Mouse (Mus musculus) MEL (cell line): ENCODE results near the gene Rgs13.
A peak's percentile ranks its signal among the peaks of the same experiment; 100 is the strongest.

ENCODE experiments used
- CHD1 ChIP-seq: IDR thresholded peaks from 2 replicates; pipeline ENCODE4 v1.6.1; 2012; ENCODE audit warnings: low read depth, mild to moderate bottlenecking, inconsistent platforms, low read length, improper control_type of control experiment
- CHD2 ChIP-seq: IDR thresholded peaks from 2 replicates; pipeline ENCODE4 v1.6.1; 2011; ENCODE audit warnings: low read length, improper control_type of control experiment
- CTCF ChIP-seq, 3 experiments: IDR thresholded peaks in 2 of 3; conservative IDR thresholded peaks in 1 of 3; 2 replicates each; pipeline ENCODE4 v1.5.1; 2011 to 2012; ENCODE audit warnings: low read length in 3 of 3, low read depth in 2 of 3, mild to moderate bottlenecking in 2 of 3, improper control_type of control experiment in 1 of 3, inconsistent platforms in 1 of 3, mixed read lengths in 1 of 3, moderate library complexity in 1 of 3; ENCODE audit not compliant: control insufficient read depth in 1 of 3, insufficient read depth in 1 of 3, poor library complexity in 1 of 3, severe bottlenecking in 1 of 3
- E2F4 ChIP-seq: IDR thresholded peaks from 2 replicates; pipeline ENCODE4 v1.6.1; 2011; ENCODE audit warnings: low read depth, low read length, improper control_type of control experiment, borderline replicate concordance
- GATA1 ChIP-seq: IDR thresholded peaks from 2 replicates; pipeline ENCODE4 v1.6.1; 2011; ENCODE audit warnings: low read depth, low read length, improper control_type of control experiment
- MEF2A ChIP-seq: IDR thresholded peaks from 2 replicates; pipeline ENCODE4 v1.6.1; 2014; ENCODE audit warnings: low read depth, mild to moderate bottlenecking, inconsistent platforms, low read length, improper control_type of control experiment; ENCODE audit not compliant: poor library complexity, insufficient replicate concordance, severe bottlenecking; ENCODE audit errors: extremely low read depth
- MXI1 ChIP-seq: IDR thresholded peaks from 2 replicates; pipeline ENCODE4 v1.6.1; 2011; ENCODE audit warnings: mild to moderate bottlenecking, low read depth, low read length, improper control_type of control experiment
- NRF1 ChIP-seq: IDR thresholded peaks from 2 replicates; pipeline ENCODE4 v1.6.1; 2014; ENCODE audit warnings: low read depth, mild to moderate bottlenecking, inconsistent platforms, low read length, improper control_type of control experiment, moderate library complexity; ENCODE audit not compliant: poor library complexity, insufficient read depth, severe bottlenecking
- POLR2A ChIP-seq, 2 experiments: IDR thresholded peaks; 2 replicates each; pipeline ENCODE4 v1.6.1; 2011 to 2012; ENCODE audit warnings: low read length in 2 of 2, mild to moderate bottlenecking in 2 of 2, control low read depth in 1 of 2, improper control_type of control experiment in 1 of 2, low read depth in 1 of 2, moderate library complexity in 1 of 2; ENCODE audit not compliant: control insufficient read depth in 1 of 2, insufficient read depth in 1 of 2, poor library complexity in 1 of 2
- POLR2AphosphoS5 ChIP-seq: IDR thresholded peaks from 2 replicates; pipeline ENCODE4 v1.6.1; 2012; ENCODE audit warnings: low read depth, borderline replicate concordance, mild to moderate bottlenecking, inconsistent platforms, low read length, moderate library complexity, mixed read lengths
- TBP ChIP-seq: IDR thresholded peaks from 2 replicates; pipeline ENCODE4 v1.8.0; 2011; ENCODE audit warnings: low read depth, low read length, improper control_type of control experiment
- TCF12 ChIP-seq: IDR thresholded peaks from 2 replicates; pipeline ENCODE4 v1.6.1; 2014; ENCODE audit warnings: low read depth, mild to moderate bottlenecking, inconsistent platforms, low read length, improper control_type of control experiment, moderate library complexity
- ZKSCAN1 ChIP-seq: IDR thresholded peaks from 2 replicates; pipeline ENCODE4 v1.6.1; 2012; ENCODE audit warnings: low read depth, mild to moderate bottlenecking, inconsistent platforms, low read length, improper control_type of control experiment, moderate library complexity

DNA sequence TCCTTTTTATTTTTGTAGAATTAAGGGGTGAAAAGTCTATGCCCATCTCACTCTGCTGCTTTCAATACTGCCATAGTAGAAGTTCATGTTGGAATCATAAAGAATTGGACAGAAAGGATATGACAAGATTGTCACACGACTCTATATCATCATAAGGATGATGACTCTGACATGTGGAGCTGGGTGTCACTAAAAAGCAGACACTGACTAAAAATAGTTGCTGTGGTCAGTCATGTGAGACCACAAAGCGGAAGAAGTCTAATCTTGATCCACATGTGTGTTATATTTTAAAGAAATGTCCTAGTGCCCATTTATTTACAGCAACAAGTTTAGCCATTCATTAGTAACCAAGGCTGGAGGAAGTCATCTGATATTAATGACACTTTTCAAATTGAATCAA lies 23.3 kb upstream of the Rgs13 start:
- no peak for TF ChIP-seq CTCF (IDR thresholded peaks at IDR 0.05 in 2 of 3, conservative IDR thresholded peaks at IDR 0.05 in 1 of 3; ENCODE audit: control insufficient read depth in 1 of 3, insufficient read depth in 1 of 3, low read depth in 2 of 3, low read length in 3 of 3, poor library complexity in 1 of 3, severe bottlenecking in 1 of 3)
- no peak for TF ChIP-seq E2F4
- no peak for TF ChIP-seq CHD2
- no peak for TF ChIP-seq POLR2A (IDR thresholded peaks at IDR 0.05; ENCODE audit: control insufficient read depth in 1 of 2, insufficient read depth in 1 of 2, low read depth in 1 of 2, low read length in 2 of 2, poor library complexity in 1 of 2)
- no peak for TF ChIP-seq CHD1
- peak; percentile 92; the same call in 1 of the 2 replicates for TF ChIP-seq MEF2A
- no peak for TF ChIP-seq GATA1
- no peak for TF ChIP-seq MXI1
- TF ChIP-seq TCF12 = no peak
- TF ChIP-seq POLR2AphosphoS5 = no peak
- no peak for TF ChIP-seq ZKSCAN1
- no peak for TF ChIP-seq TBP
- TF ChIP-seq NRF1 = no peak
